Mouse (Mus musculus): ENCODE results near the gene Arhgap9. TPM values are rescaled to one million over a fixed set of nuclear protein-coding genes. Genes with fewer than 3 reads are reported as not detected.
"Not testable (repeated sequence)": the region's sequence is repeated elsewhere in the genome, so short reads cannot be mapped to it uniquely, and the experiment has no call there.

The Arhgap9 gene
- polyA plus RNA-seq, 1 experiment from 2014 or later = 15.9 TPM

DNA sequence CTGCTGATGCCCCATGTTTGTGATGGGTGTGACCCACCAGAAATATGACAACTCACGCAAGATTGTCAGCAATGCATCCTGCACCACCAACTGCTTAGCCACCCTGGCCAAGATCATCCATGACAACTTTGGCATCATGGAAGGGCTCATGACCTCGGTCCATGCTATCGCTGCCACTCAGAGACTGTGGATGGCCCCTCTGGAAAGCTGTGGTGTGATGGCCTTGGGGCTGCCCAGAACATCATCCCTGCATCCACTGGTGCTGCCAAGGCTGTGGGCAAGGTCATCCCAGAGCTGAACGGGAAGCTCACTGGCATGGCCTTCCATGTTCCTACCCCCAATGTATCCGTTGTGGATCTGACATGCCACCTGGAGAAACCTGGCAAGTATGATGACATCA is 8.2 kb upstream of the Arhgap9 start:
- not testable (repeated sequence) for H3K9me3 ChIP-seq (replicated peaks); ATAC-seq; H3K4me3 ChIP-seq; H3K27ac ChIP-seq; H3K9ac ChIP-seq; H3K4me2 ChIP-seq; H3K27me3 ChIP-seq (replicated peaks)
- peaks cover 46% of the 10 kb centered on the region for H3K4me1 ChIP-seq
- peaks cover 18% of the 10 kb centered on the region for H3K36me3 ChIP-seq
- WGBS (ENCODE audit: insufficient replicate concordance) = 83% methylated on average over 5 of the region's 5 CpGs

DNA sequence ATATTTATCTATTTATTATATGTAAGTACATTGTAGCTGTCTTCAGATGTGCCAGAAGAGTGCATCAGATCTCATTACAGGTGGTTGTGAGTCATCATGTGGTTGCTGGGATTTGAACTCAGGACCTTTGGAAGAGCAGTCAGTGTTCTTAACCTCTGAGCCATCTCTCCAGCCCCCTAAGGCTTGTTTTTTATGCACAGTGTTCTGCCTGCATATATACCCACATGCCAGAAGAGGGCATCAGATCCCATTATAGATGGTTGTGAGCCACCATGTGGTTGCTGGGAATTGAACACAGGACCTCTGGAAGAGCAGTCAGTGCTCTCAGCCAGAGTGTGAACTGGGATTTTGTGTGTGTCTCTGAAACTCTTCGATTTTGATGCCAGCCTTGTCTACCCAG is 6.8 kb upstream of the Arhgap9 start:
- not testable (repeated sequence) for H3K9me3 ChIP-seq (replicated peaks); H3K4me3 ChIP-seq; H3K9ac ChIP-seq; H3K36me3 ChIP-seq; H3K27ac ChIP-seq; H3K4me2 ChIP-seq; H3K27me3 ChIP-seq (replicated peaks); ATAC-seq
- 75% methylated on average over 1 of the region's 1 CpGs for WGBS (ENCODE audit: insufficient replicate concordance)
- peaks cover 43% of the 10 kb centered on the region for H3K4me1 ChIP-seq

DNA sequence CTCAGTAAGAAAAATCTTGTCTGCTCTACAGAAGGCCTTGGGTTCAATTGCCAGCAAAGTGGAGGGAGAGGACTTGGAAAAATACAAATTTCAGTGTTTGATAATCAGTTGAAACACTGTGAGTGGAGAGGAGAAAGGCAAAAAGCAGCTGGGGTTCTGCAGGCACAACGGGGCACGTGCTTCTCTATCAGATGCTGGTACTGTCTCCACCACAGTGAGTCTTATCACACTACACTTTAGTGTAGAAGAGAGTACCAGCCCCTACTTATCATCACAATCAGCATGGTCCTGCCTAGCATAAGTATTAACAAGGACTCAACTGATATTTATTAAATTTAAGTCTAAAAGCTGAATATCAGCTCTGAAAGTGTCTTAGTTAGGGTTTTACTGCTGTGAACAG is 4.5 kb upstream of the Arhgap9 start:
- H3K36me3 ChIP-seq = no peaks in the 10 kb centered on the region
- H3K9me3 ChIP-seq (replicated peaks) = no peaks in the 10 kb centered on the region
- peaks cover 33% of the 10 kb centered on the region for H3K4me1 ChIP-seq
- H3K27me3 ChIP-seq (replicated peaks) = peaks cover 5% of the 10 kb centered on the region; the same call in 1 of the 2 replicates
- 28% methylated on average over 2 of the region's 2 CpGs for WGBS (ENCODE audit: insufficient replicate concordance)
- peak overlapping the region; percentile 52; the same call in 1 of the 2 replicates for H3K27ac ChIP-seq
- no peak overlapping the region for H3K9ac ChIP-seq
- no peak overlapping the region for H3K4me3 ChIP-seq
- peak; percentile 73; the same call in 1 of the 2 replicates for ATAC-seq
- no peak overlapping the region for H3K4me2 ChIP-seq

DNA sequence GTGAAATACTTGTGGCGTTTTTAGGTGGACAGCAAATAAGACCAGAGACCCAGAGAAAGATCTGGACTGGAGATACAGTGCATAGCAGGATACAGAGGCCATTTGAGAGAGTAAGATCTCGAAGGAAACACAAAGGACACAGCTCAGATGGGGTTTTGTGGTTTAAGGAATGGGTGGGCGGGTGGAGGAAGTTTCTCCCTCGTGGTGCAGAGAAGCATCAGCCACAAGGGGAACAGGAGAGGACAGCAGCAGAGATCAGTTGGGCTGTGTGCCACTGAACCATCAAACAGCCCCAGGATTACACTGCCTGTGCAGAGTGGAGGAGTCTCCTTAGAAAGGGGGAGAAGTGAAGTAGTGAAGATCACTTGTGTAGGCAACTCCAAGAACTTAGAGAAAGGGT is 3.8 kb upstream of the Arhgap9 start:
- ATAC-seq = 0 out of 2 replicates have a peak, but pooled peaks have one; percentile 16
- H3K27me3 ChIP-seq (replicated peaks) = peaks cover 10% of the 10 kb centered on the region; the same call in 1 of the 2 replicates
- H3K4me2 ChIP-seq = no peak overlapping the region
- H3K9ac ChIP-seq = no peak overlapping the region
- H3K4me3 ChIP-seq = no peak overlapping the region
- 23% methylated on average over 4 of the region's 4 CpGs for WGBS (ENCODE audit: insufficient replicate concordance)
- H3K9me3 ChIP-seq (replicated peaks) = no peaks in the 10 kb centered on the region
- H3K4me1 ChIP-seq = peaks cover 32% of the 10 kb centered on the region
- H3K27ac ChIP-seq = peak overlapping the region; percentile 52; the same call in 1 of the 2 replicates
- no peaks in the 10 kb centered on the region for H3K36me3 ChIP-seq

DNA sequence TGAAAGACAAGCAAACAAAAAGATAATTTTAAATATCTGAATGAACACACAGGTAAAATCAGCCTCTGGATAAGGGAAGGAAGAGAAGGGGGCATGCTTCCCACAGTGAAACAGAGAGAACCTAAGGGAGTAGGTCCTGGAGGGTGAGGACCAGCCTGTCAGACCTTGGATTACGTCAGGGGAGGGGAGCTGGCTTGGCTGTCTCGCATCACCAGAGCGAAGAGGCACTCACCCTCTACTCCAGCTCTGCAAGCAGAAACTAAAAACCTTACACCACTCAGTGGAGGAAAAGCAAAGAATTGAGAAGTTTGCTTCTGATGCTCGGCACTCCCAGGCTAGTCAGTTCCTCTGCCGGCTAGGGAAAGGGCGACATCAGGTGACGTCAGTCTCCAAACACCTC is 1.8 kb upstream of the Arhgap9 start:
- Histone ChIP-seq H3K4me2 (no peak overlapping the region), H3K4me3 (no peak overlapping the region), H3K4me1 (peaks cover 47% of the 10 kb centered on the region), H3K27ac (no peak overlapping the region), H3K9ac (no peak overlapping the region), H3K9me3 (replicated peaks) (no peaks in the 10 kb centered on the region), H3K36me3 (no peaks in the 10 kb centered on the region), H3K27me3 (replicated peaks) (peaks cover 13% of the 10 kb centered on the region; the same call in 1 of the 2 replicates)
- WGBS (ENCODE audit: insufficient replicate concordance) = 78% methylated on average over 7 of the region's 7 CpGs
- no peak for ATAC-seq

DNA sequence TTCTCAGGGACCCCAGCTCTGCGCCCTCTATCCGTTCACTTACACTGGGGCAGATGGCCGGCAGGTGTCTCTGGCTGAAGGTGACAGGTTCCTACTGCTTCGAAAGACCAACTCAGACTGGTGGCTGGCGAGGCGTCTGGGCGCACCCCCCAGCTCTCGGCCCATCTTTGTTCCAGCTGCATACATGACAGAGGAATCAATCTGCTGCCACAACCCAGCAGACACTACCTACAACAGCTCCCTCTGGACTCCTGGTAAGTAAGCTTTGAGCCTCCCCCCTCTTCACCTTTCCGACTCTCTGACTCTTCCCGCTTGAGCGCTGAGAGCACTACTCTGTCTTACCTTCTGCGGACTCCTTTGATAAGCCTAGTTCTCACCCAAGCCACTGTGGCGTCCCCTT is 414 bp downstream of the Arhgap9 start:
- WGBS (ENCODE audit: insufficient replicate concordance) = 68% methylated on average over 13 of the region's 13 CpGs
- ATAC-seq = no peak
- no peaks in the 10 kb centered on the region for H3K9me3 ChIP-seq (replicated peaks)
- no peak overlapping the region for H3K27ac ChIP-seq
- no peak overlapping the region for H3K4me2 ChIP-seq
- peaks cover 34% of the 10 kb centered on the region for H3K27me3 ChIP-seq (replicated peaks)
- no peak overlapping the region for H3K4me3 ChIP-seq
- 0 out of 2 replicates have a peak, but pooled peaks cover under 1% of the 10 kb centered on the region for H3K36me3 ChIP-seq
- no peak overlapping the region for H3K9ac ChIP-seq
- H3K4me1 ChIP-seq = peaks cover 59% of the 10 kb centered on the region

DNA sequence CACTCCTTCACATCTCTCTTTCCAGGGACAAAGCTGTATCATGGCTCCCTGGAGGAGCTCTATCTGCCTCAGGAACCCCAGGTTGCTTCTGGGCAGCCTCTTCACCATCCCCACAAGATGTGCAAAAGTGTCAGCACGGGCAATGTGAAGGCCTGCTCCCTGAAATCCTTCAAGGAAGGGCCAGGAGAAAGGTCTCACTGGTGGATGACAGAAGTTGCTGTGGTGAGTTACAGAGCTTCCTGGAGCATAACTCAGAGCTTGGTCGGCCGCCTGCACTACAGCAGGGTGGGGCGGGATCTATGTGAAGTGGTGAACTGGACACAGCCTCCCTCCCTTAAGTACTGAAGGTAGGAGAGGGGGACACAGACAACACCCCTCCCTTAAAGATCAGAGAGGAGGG is 905 bp downstream of the Arhgap9 start:
- ATAC-seq = no peak
- WGBS (ENCODE audit: insufficient replicate concordance) = 45% methylated on average over 4 of the region's 4 CpGs
- Histone ChIP-seq H3K9ac (no peak overlapping the region), H3K36me3 (0 out of 2 replicates have a peak, but pooled peaks cover 5% of the 10 kb centered on the region), H3K4me1 (peaks cover 59% of the 10 kb centered on the region), H3K27me3 (replicated peaks) (peaks cover 39% of the 10 kb centered on the region), H3K4me2 (peak overlapping the region; percentile 90), H3K4me3 (no peak overlapping the region), H3K9me3 (replicated peaks) (no peaks in the 10 kb centered on the region), H3K27ac (no peak overlapping the region)

DNA sequence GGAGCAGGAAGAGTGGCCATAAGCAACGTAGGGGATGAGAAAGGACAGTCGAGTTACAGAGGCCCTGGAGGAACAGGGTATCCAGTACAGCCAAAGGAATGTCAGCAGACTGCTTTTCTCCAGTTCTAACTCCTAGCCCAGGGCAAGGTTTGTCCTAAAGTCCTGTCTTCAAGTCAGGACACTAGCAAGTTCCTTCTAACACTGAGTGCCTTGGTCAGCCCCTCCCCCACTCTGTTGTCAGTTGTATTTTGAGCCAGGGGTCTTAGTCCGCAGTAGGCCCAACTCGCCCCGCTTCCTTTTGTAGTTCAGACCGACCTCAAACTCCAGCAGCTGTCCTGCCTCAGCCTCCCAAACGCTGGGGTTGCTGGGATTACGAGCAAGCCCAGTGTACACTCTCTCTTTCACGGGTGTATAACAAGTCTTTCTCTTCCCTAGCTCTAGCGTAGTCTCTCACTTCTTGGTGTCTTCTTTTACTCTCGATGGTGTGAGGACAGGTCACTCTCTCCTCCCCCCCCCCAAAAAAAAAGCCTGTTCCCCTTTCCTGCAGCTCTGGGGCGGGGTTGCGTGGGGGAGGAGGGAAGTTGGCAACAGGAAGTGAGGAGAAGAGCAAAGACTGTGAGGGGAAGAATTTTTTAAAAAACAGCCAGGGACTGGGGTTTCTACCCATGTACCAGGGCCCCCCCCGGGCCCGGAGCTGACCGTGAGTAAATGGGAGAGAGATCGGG is 1.5 kb downstream of the Arhgap9 start:
- Histone ChIP-seq H3K27me3 (replicated peaks) (peaks cover 45% of the 10 kb centered on the region), H3K4me2 (peak overlapping the region; percentile 90), H3K27ac (peak overlapping the region; percentile 47; the same call in 1 of the 2 replicates), H3K4me3 (peak overlapping the region; percentile 36), H3K9ac (peak overlapping the region; percentile 17; the same call in 1 of the 2 replicates), H3K9me3 (replicated peaks) (no peaks in the 10 kb centered on the region), H3K4me1 (peaks cover 55% of the 10 kb centered on the region), H3K36me3 (0 out of 2 replicates have a peak, but pooled peaks cover 7% of the 10 kb centered on the region)
- 27% methylated on average over 17 of the region's 17 CpGs for WGBS (ENCODE audit: insufficient replicate concordance)
- ATAC-seq = no peak

DNA sequence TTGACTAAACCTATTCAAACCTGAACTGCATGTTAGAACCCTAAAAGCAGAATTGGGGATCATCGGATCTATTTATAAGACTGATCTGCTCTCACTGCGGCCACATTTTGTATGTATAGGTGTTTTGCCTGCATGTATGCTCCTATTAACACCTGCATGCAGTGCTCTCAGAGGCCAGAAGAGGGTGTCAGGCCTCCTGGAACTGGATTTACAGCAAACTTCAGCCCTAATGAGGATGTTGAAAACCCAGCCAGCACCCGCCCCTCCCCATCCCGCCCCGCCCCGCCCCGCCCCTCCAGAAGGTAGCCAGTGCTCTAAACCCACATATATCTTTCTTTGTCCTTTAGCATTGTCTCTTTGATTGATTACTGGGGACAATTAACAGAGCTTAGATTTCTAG is 2.7 kb downstream of the Arhgap9 start:
- peak overlapping the region; percentile 36; the same call in 1 of the 2 replicates for H3K4me3 ChIP-seq
- no peak overlapping the region for H3K27ac ChIP-seq
- WGBS (ENCODE audit: insufficient replicate concordance) = 6% methylated on average over 7 of the region's 7 CpGs
- peak overlapping the region; percentile 90 for H3K4me2 ChIP-seq
- peak; percentile 59 for ATAC-seq
- H3K9ac ChIP-seq = no peak overlapping the region
- H3K27me3 ChIP-seq (replicated peaks) = peaks cover 46% of the 10 kb centered on the region
- peaks cover 18% of the 10 kb centered on the region for H3K36me3 ChIP-seq
- H3K4me1 ChIP-seq = peaks cover 55% of the 10 kb centered on the region
- no peaks in the 10 kb centered on the region for H3K9me3 ChIP-seq (replicated peaks)

DNA sequence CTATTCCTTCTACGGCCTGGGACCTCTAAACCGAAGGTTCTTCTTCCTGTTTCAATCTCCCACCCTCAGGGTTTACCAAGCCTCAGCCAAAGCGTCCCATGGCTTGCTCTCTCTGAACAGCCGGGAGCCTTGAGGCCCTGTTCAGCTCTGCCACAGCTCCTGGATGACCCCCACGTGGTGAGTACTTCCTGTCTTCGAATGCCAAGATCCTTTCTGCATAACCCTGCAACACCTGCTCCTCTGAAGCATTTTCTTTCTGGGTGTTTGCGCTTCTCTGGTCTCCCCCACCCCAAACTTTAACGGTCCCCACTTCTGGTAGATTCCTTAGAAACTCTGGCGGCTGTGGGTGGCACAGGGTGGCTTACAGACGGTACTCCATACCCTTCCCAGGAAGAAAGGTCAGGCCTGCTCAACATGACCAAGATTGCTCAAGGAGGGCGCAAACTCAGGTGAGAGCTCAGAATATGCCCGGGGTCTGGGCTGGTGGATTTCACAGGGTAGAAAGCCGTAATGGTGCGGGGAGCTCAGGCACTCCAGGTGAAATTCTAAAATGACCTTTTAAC is 3.8 kb downstream of the Arhgap9 start:
- peak overlapping the region; percentile 63 for H3K4me3 ChIP-seq

DNA sequence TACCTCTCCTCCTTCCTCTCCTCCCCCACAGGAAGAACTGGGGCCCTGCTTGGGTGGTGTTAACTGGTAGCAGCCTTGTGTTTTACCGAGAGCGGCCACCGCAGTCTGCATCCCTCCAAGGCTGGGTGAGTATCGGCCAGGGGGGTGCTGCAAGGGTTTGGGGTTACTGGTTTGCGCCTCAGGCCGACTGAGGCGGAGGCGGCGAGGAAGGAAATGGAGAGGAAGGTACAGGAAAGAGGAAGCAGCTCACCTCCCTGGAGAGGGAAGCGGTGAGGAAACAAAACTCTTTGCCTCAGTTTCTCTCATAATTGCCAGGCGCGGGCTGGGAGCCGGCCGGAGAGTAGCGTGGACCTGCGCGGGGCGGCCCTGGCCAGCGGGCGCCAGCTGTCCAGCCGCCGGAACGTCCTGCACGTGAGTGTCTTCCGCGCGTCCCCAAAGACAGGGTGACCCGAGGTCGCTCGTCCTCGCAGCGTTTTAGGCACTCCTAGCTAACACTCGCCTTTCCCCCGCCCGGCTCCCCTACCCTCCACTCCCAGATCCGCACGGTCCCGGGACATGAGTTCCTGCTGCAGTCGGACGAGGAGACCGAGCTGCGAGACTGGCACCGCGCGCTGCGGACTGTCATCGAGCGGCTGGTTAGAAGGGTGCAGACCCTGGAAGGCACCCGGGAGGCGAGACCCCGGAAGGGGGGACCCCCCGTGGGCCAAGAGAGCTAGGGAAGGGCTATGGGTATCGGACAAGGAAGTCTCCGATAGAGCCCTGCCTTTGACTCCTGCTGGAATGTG is 4.4 kb downstream of the Arhgap9 start:
- H3K36me3 ChIP-seq = peaks cover 20% of the 10 kb centered on the region
- H3K4me2 ChIP-seq = peak overlapping the region; percentile 90
- H3K4me1 ChIP-seq = peaks cover 68% of the 10 kb centered on the region
- peak; percentile 48 for ATAC-seq
- WGBS (ENCODE audit: insufficient replicate concordance) = under 1% methylated on average over 54 of the region's 54 CpGs
- H3K9ac ChIP-seq = peak overlapping the region; percentile 75
- H3K9me3 ChIP-seq (replicated peaks) = no peaks in the 10 kb centered on the region
- peak overlapping the region; percentile 63 for H3K4me3 ChIP-seq
- H3K27ac ChIP-seq = peak overlapping the region; percentile 48; the same call in 1 of the 2 replicates
- peaks cover 46% of the 10 kb centered on the region for H3K27me3 ChIP-seq (replicated peaks)

More for the DNA sequence above, 3.8 kb downstream of the Arhgap9 start:
- Histone ChIP-seq H3K4me2 (peak overlapping the region; percentile 90), H3K9me3 (replicated peaks) (no peaks in the 10 kb centered on the region), H3K36me3 (peaks cover 20% of the 10 kb centered on the region), H3K9ac (peak overlapping the region; percentile 75), H3K27ac (peak overlapping the region; percentile 48; the same call in 1 of the 2 replicates), H3K4me1 (peaks cover 61% of the 10 kb centered on the region), H3K27me3 (replicated peaks) (peaks cover 46% of the 10 kb centered on the region)
- ATAC-seq = 0 out of 2 replicates have a peak, but pooled peaks have one; percentile 10
- WGBS (ENCODE audit: insufficient replicate concordance) = 16% methylated on average over 14 of the region's 14 CpGs
